In the genomic region with DNA sequence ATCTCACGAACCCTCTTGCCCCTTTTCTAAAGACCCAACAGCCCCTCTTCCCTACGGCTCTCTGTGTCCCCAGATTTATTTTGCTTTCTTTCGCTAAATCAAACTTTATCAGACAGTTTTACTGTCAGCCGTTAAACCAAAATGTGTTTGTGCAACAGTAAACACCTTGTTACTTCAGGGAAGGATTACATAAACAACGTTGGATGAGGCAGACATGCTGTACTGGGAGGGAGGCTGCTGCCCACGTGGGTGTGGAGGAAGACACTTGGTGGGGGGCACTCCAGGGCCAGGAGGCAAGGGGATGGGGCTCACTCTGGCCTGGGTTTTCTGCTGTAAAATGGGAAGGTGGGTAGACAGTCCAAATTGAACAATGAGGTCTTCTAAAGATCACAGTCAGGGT, we compare ENCODE assay signal across 26 mouse cellular contexts. TPM values are rescaled to one million over a fixed set of nuclear protein-coding genes. Genes with fewer than 3 reads are reported as not detected.
DNase-seq lines count a peak whose midpoint lies in the region; ATAC-seq and TF ChIP-seq lines count a peak whose summit lies in the region.
"Had no signal": no experiment of that assay in that cellular context is flagged by ENCODE, and none has a peak within 500 bp of the region (broad histone marks: within the 10 kb centered on the region; RNA-seq: fewer than 3 reads in every experiment).

No protein-coding gene starts in this region.

- peaks cover 40% of the 10 kb centered on the region for H3K27me3 ChIP-seq in forebrain, embryonic 10.5 days (ENCODE audit: poor library complexity, severe bottlenecking)
- H3K27me3 ChIP-seq in forebrain, embryonic 12.5 days = no peaks in the 10 kb centered on the region
- H3K27me3 ChIP-seq in kidney, embryonic 15.5 days = no peaks in the 10 kb centered on the region
- H3K27me3 ChIP-seq in kidney, postnatal 0 days (ENCODE audit: insufficient read depth, low read length) = no peaks in the 10 kb centered on the region
- no peaks in the 10 kb centered on the region for H3K27me3 ChIP-seq in neural tube, embryonic 14.5 days (ENCODE audit: control insufficient read depth, insufficient read depth, low read length)
- peaks cover 6% of the 10 kb centered on the region; the same call in 1 of the 2 replicates for H3K27me3 ChIP-seq in neural tube, embryonic 15.5 days (replicated peaks)
- H3K27me3 ChIP-seq: CH12.LX; embryonic facial prominence, embryonic 12.5 days; forebrain, embryonic 13.5 days; forebrain, embryonic 15.5 days; Patski had no signal

- peak overlapping the region; percentile 9; the same call in 1 of the 2 replicates for H3K27ac ChIP-seq in forebrain, embryonic 10.5 days
- no peak overlapping the region for H3K27ac ChIP-seq in forebrain, embryonic 12.5 days
- H3K27ac ChIP-seq in kidney, embryonic 15.5 days = peak overlapping the region; percentile 71
- no peak overlapping the region for H3K27ac ChIP-seq in kidney, postnatal 0 days
- H3K27ac ChIP-seq in neural tube, embryonic 14.5 days (ENCODE audit: low read depth, low read length) = no peak overlapping the region
- no peak overlapping the region for H3K27ac ChIP-seq in neural tube, embryonic 15.5 days (replicated peaks)
- H3K27ac ChIP-seq: forebrain, embryonic 13.5 days; forebrain, embryonic 15.5 days had no signal

- ATAC-seq in forebrain, embryonic 12.5 days (ENCODE audit: low FRiP score) = no peak
- ATAC-seq in kidney, embryonic 15.5 days (replicated peaks; ENCODE audit: low FRiP score) = peak; percentile 37
- ATAC-seq in kidney, postnatal 0 days (replicated peaks; ENCODE audit: low FRiP score, low read depth) = no peak; the same call in 1 of the 2 replicates
- peak; percentile 52; the same call in 1 of the 2 replicates for ATAC-seq in neural tube, embryonic 14.5 days (ENCODE audit: low read depth)
- ATAC-seq in neural tube, embryonic 15.5 days (ENCODE audit: low FRiP score) = no peak
- ATAC-seq: activated CD4-positive, CD25-positive, alpha-beta regulatory T cell, adult 4 months; CD4-positive, CD25-positive, alpha-beta regulatory T cell, adult 4 months; forebrain, embryonic 13.5 days; forebrain, embryonic 15.5 days; Patski had no signal

- peaks cover 12% of the 10 kb centered on the region; the same call in 1 of the 2 replicates for H3K9me3 ChIP-seq in forebrain, embryonic 10.5 days
- H3K9me3 ChIP-seq in forebrain, embryonic 12.5 days = 0 out of 2 replicates have a peak, but pooled peaks cover 3% of the 10 kb centered on the region
- no peaks in the 10 kb centered on the region for H3K9me3 ChIP-seq in kidney, embryonic 15.5 days (replicated peaks)
- no peaks in the 10 kb centered on the region for H3K9me3 ChIP-seq in kidney, postnatal 0 days (replicated peaks; ENCODE audit: low read length)
- H3K9me3 ChIP-seq in neural tube, embryonic 14.5 days (ENCODE audit: control insufficient read depth, low read length) = no peaks in the 10 kb centered on the region
- H3K9me3 ChIP-seq in neural tube, embryonic 15.5 days (replicated peaks) = no peaks in the 10 kb centered on the region
- H3K9me3 ChIP-seq: embryonic facial prominence, embryonic 12.5 days; forebrain, embryonic 13.5 days; forebrain, embryonic 15.5 days had no signal

- peaks cover 47% of the 10 kb centered on the region for H3K4me1 ChIP-seq in forebrain, embryonic 10.5 days
- H3K4me1 ChIP-seq in forebrain, embryonic 12.5 days = peaks cover 6% of the 10 kb centered on the region; the same call in 1 of the 2 replicates
- peaks cover 61% of the 10 kb centered on the region for H3K4me1 ChIP-seq in kidney, embryonic 15.5 days
- peaks cover 15% of the 10 kb centered on the region for H3K4me1 ChIP-seq in kidney, postnatal 0 days (replicated peaks; ENCODE audit: insufficient read depth, low read length)
- no peaks in the 10 kb centered on the region for H3K4me1 ChIP-seq in neural tube, embryonic 14.5 days (ENCODE audit: control insufficient read depth, insufficient read depth, low read length)
- peaks cover 14% of the 10 kb centered on the region; the same call in 1 of the 2 replicates for H3K4me1 ChIP-seq in neural tube, embryonic 15.5 days

- H3K4me3 ChIP-seq in forebrain, embryonic 10.5 days = no peak overlapping the region
- H3K4me3 ChIP-seq in forebrain, embryonic 12.5 days (replicated peaks) = no peak overlapping the region
- no peak overlapping the region for H3K4me3 ChIP-seq in kidney, embryonic 15.5 days (replicated peaks)
- no peak overlapping the region for H3K4me3 ChIP-seq in kidney, postnatal 0 days (replicated peaks; ENCODE audit: low read depth, low read length)
- no peak overlapping the region for H3K4me3 ChIP-seq in neural tube, embryonic 14.5 days (ENCODE audit: low read depth, low read length)
- no peak overlapping the region for H3K4me3 ChIP-seq in neural tube, embryonic 15.5 days (replicated peaks)
- H3K4me3 ChIP-seq: embryonic facial prominence, embryonic 10.5 days; embryonic facial prominence, embryonic 12.5 days; forebrain, embryonic 13.5 days; forebrain, embryonic 15.5 days had no signal

- WGBS in forebrain, embryonic 10.5 days = 84% methylated on average over 6 of the region's 6 CpGs
- WGBS in forebrain, embryonic 12.5 days = 84% methylated on average over 6 of the region's 6 CpGs
- 31% methylated on average over 6 of the region's 6 CpGs for WGBS in kidney, embryonic 15.5 days
- WGBS in kidney, postnatal 0 days = 27% methylated on average over 6 of the region's 6 CpGs
- WGBS in neural tube, embryonic 14.5 days = 58% methylated on average over 6 of the region's 6 CpGs
- 55% methylated on average over 6 of the region's 6 CpGs for WGBS in neural tube, embryonic 15.5 days

- no peak for TF ChIP-seq CTCF in kidney, postnatal 0 days (IDR thresholded peaks at IDR 0.05; ENCODE audit: low read depth)

- no peak overlapping the region for H3K4me2 ChIP-seq in forebrain, embryonic 12.5 days
- H3K4me2 ChIP-seq in kidney, embryonic 15.5 days = no peak overlapping the region
- H3K4me2 ChIP-seq in kidney, postnatal 0 days (ENCODE audit: low read length) = no peak overlapping the region
- H3K4me2 ChIP-seq in neural tube, embryonic 14.5 days (ENCODE audit: low read depth, low read length) = no peak overlapping the region
- H3K4me2 ChIP-seq in neural tube, embryonic 15.5 days = no peak overlapping the region
- H3K4me2 ChIP-seq: embryonic facial prominence, embryonic 12.5 days; forebrain, embryonic 13.5 days; forebrain, embryonic 15.5 days had no signal

- no peaks in the 10 kb centered on the region for H3K36me3 ChIP-seq in forebrain, embryonic 10.5 days (replicated peaks)
- no peaks in the 10 kb centered on the region for H3K36me3 ChIP-seq in forebrain, embryonic 12.5 days (replicated peaks)
- H3K36me3 ChIP-seq in kidney, embryonic 15.5 days = no peaks in the 10 kb centered on the region
- no peaks in the 10 kb centered on the region for H3K36me3 ChIP-seq in kidney, postnatal 0 days (ENCODE audit: insufficient read depth, low read length)
- H3K36me3 ChIP-seq in neural tube, embryonic 14.5 days (ENCODE audit: control insufficient read depth, insufficient read depth, low read length) = no peaks in the 10 kb centered on the region
- H3K36me3 ChIP-seq in neural tube, embryonic 15.5 days = no peaks in the 10 kb centered on the region
- H3K36me3 ChIP-seq: embryonic facial prominence, embryonic 10.5 days; embryonic facial prominence, embryonic 12.5 days; forebrain, embryonic 15.5 days; G1E had no signal

- H3K9ac ChIP-seq in forebrain, embryonic 12.5 days = no peak overlapping the region
- H3K9ac ChIP-seq in kidney, embryonic 15.5 days = no peak overlapping the region
- no peak overlapping the region for H3K9ac ChIP-seq in kidney, postnatal 0 days (ENCODE audit: low read depth, low read length)
- H3K9ac ChIP-seq in neural tube, embryonic 14.5 days (replicated peaks; ENCODE audit: low read depth, low read length) = no peak overlapping the region
- H3K9ac ChIP-seq in neural tube, embryonic 15.5 days (replicated peaks) = no peak overlapping the region
- H3K9ac ChIP-seq: embryonic facial prominence, embryonic 12.5 days; forebrain, embryonic 13.5 days; forebrain, embryonic 15.5 days had no signal

- DNase-seq in forebrain, embryonic 10.5 days (ENCODE audit: extremely low spot score, low spot score) = no peak
- no peak for DNase-seq in kidney, postnatal 25 days
- DNase-seq in kidney, postnatal 0 days (ENCODE audit: low spot score) = peak; percentile 61
- no peak for DNase-seq in kidney, postnatal 10 days
- DNase-seq: adrenal gland, adult 8-10 months; adrenal gland, postnatal 14 days; adrenal gland, postnatal 36 days; B cell, adult 2 months; cerebellum, adult 11-12 months; cerebellum, adult 2 months; cerebellum, adult 9-10 months; cerebellum, postnatal 10 days; cerebellum, postnatal 25 days had no signal

RNA-seq across cellular contexts. Expression of gene Pkdcc, which starts 32.3 kb away (rescaled TPM):
- 6.2 and 6.6 TPM in 2 replicates for polyA plus RNA-seq in forebrain, embryonic 10.5 days (2016; fragmentation: Nextera tagmentation; extraction: Ambion mirVana)
- 7.1 and 10.8 TPM in 2 replicates for polyA plus RNA-seq in forebrain, embryonic 12.5 days (2016; fragmentation: Nextera tagmentation; extraction: Ambion mirVana)
- polyA plus RNA-seq in kidney, embryonic 15.5 days (2015; fragmentation: Nextera tagmentation; extraction: Ambion mirVana) = 29.3 and 33.2 TPM in 2 replicates
- 28.5 and 29.1 TPM in 2 replicates for polyA plus RNA-seq in kidney, postnatal 0 days (2015; fragmentation: Nextera tagmentation; extraction: Ambion mirVana)
- polyA plus RNA-seq in neural tube, embryonic 14.5 days (2014; fragmentation: Nextera tagmentation; extraction: Ambion mirVana) = 3.9 and 4.8 TPM in 2 replicates
- polyA plus RNA-seq in neural tube, embryonic 15.5 days (2015; fragmentation: Nextera tagmentation; extraction: Ambion mirVana) = 4.5 and 9.7 TPM in 2 replicates
- polyA plus RNA-seq: CD4-positive, CD25-positive, alpha-beta regulatory T cell, adult 4 months; G1E had no signal

Comparison
In these comparisons a context has a peak if more than half of its experiments do, and no peak if none do; other contexts are left out.
1. H3K27ac ChIP-seq: peak in forebrain, embryonic 10.5 days (single experiment) and kidney, embryonic 15.5 days (single experiment); none in forebrain, embryonic 12.5 days (single experiment), kidney, postnatal 0 days (single experiment), neural tube, embryonic 14.5 days (single experiment) and neural tube, embryonic 15.5 days (single experiment).
2. ATAC-seq: peak in kidney, embryonic 15.5 days (single experiment) and neural tube, embryonic 14.5 days (single experiment); none in forebrain, embryonic 12.5 days (single experiment), kidney, postnatal 0 days (single experiment) and neural tube, embryonic 15.5 days (single experiment).